Mouse (Mus musculus): ENCODE results near the gene Tenm2.

- TF ChIP-seq CTCF (IDR thresholded peaks at IDR 0.05; ENCODE audit: low read depth) (no peak), EP300 (IDR thresholded peaks at IDR 0.05; ENCODE audit: low read depth) (no peak)
These were observed 1097.9 kb downstream of the Tenm2 start for GRCm38 (mm10) chr11:36137840-36138239.
